Mouse (Mus musculus) left cerebral cortex, adult 2 months (tissue): ENCODE data around the gene Ptprc. TPM values are rescaled to one million over a fixed set of nuclear protein-coding genes. Genes with fewer than 3 reads are reported as not detected.

Experiments
- DNase-seq, 2 experiments: peaks; one replicate each; pipeline ENCODE4 v3.0.0; 2021 to 2022; ENCODE audit warnings: low spot score in 2 of 2, mixed read lengths in 1 of 2; ENCODE audit errors: extremely low spot score in 1 of 2
- H3K27ac ChIP-seq: fragments of 200-600 bp; 2 replicates; pipeline ENCODE4 v1.8.1; 2022
- H3K4me3 ChIP-seq: fragments of 200-600 bp; 2 replicates; pipeline ENCODE4 v1.8.1; 2022
- CTCF ChIP-seq: fragments of 200-600 bp; IDR thresholded peaks from 2 replicates; pipeline ENCODE4 v1.8.1; 2022; ENCODE audit warnings: antibody characterized with exemption, mild to moderate bottlenecking, moderate library complexity
- intact Hi-C: fragments of 180-260 bp; cut with DNase I; formaldehyde crosslinking; loops from one replicate; pipeline ENCODE4 v1.15.1; 2025
- total RNA-seq, 2 experiments: library from RNA; stranded (reverse); gene quantifications; 2 replicates each; pipeline ENCODE4 v1.2.3; 2021

Ptprc gene
- total RNA-seq, 2 experiments from 2014 or later: 1.7 to 3.4 TPM

GRCm38 (mm10) chr1:138173669-138174068 is 1.8 kb downstream of the Ptprc start:
- DNase-seq: no peak
- no peak overlapping the region for H3K27ac ChIP-seq
- H3K4me3 ChIP-seq: no peak overlapping the region
- intact Hi-C loops: no loop called here
- no peak for TF ChIP-seq CTCF

- Histone ChIP-seq H3K4me3 (no peak overlapping the region), H3K27ac (no peak overlapping the region)
- intact Hi-C loops: no loop called here
- no peak for TF ChIP-seq CTCF
- no peak for DNase-seq
These were observed 3.0 kb downstream of the Ptprc start for GRCm38 (mm10) chr1:138172547-138172946.

DNA sequence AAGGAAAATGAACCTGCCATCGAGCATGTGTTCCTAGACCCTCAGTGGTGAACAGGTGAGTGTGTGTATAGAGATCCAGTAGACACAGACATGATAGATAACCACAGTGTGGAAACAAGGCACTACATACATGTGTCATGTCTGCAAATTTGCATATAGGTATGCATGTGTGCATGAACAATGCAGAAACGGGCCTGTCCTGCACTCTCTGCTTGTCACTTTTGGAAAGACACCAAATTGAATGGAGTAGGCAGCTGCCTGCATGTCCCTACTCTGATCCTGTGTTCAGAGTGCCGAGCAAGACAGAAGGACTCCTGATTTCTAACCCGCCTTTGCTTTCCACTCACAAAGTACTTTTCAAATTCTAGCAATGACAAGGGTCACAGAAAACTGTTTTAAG is 3.4 kb downstream of the Ptprc start:
- H3K27ac ChIP-seq: no peak overlapping the region
- TF ChIP-seq CTCF: no peak
- intact Hi-C loops: no loop called here
- H3K4me3 ChIP-seq: no peak overlapping the region
- DNase-seq: no peak

DNA sequence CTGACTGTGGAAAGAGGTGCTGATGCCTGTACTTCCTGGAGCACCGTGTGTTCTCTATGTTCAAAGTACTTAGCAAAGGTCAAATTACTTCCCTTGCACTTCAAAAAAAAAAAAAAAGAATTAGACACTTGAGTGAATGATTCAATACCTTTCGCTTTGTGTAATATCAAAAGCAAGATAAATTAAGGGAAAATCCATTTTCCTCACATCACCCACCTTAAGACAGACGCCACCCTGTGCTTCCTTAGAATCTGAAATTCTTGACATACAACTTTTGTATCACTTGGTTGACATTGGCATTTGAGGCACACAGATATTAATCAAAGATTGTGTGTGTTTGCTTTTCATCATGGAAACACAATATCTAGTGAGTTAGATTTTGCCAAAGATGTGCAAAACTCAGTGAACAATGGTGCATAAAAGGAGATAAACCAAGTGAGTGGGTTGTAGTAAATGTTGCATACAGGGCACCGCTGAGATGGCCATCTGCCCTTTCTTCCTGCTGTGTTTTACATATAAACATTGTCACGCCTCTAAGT is 9.2 kb downstream of the Ptprc start:
- no peak for DNase-seq

DNA sequence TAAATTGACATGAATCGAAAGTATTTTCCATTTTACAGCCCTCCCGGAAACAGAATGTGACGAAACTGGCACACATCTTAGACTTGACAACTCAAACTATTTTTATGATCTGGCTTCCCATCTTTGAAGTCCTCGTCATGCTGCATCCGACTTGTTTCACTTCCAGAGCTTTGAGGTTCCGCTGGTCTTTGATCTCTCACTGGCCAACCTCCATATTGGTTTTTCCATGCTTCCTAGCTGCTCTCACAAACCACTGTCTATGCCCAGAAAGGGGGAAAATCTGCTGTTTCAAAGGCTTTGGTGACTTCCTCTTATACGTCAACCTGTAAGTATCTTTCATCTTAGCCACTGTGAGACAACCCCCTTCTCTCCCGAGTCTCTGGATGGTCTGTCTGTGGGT is 12.9 kb downstream of the Ptprc start:
- intact Hi-C loops: no loop called here
- H3K27ac ChIP-seq: no peak overlapping the region
- no peak for TF ChIP-seq CTCF
- no peak for DNase-seq
- H3K4me3 ChIP-seq: no peak overlapping the region

More for the DNA sequence above, 9.2 kb downstream of the Ptprc start:
- no peak for TF ChIP-seq CTCF
- no peak overlapping the region for H3K4me3 ChIP-seq
- no peak overlapping the region for H3K27ac ChIP-seq
- intact Hi-C loops: no loop called here

GRCm38 (mm10) chr1:138158921-138159320 is 16.6 kb downstream of the Ptprc start:
- H3K27ac ChIP-seq: no peak overlapping the region
- TF ChIP-seq CTCF: no peak
- intact Hi-C loops: no loop called here
- no peak for DNase-seq
- no peak overlapping the region for H3K4me3 ChIP-seq

GRCm38 (mm10) chr1:138158236-138158635 is 17.3 kb downstream of the Ptprc start:
- H3K27ac ChIP-seq: no peak overlapping the region
- H3K4me3 ChIP-seq: no peak overlapping the region
- DNase-seq: no peak
- TF ChIP-seq CTCF: no peak
- intact Hi-C loops: no loop called here

DNA sequence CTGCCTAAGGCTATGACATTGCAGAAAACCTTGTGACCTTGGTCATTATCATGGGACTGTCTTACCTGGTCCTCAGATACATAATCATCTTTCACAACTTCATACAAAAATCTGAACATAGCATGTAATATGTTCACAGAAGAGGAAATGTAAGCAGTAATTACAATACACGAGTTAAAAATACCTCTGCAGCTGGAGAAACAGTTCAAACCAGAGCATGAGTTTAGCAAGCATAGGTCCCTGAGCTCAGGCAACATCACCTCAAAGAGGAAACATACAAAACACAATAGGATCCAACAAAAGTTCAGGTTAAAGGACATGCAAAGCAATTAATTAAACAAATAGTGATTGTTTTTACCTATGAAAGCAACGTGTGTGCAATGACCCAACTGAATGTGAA is 17.8 kb downstream of the Ptprc start:
- TF ChIP-seq CTCF: no peak
- H3K4me3 ChIP-seq: no peak overlapping the region
- DNase-seq: no peak
- H3K27ac ChIP-seq: no peak overlapping the region
- intact Hi-C loops: no loop called here

- no peak for TF ChIP-seq CTCF
- Histone ChIP-seq H3K4me3 (no peak overlapping the region), H3K27ac (no peak overlapping the region)
- no peak for DNase-seq
- intact Hi-C loops: no loop called here
These were observed 18.5 kb downstream of the Ptprc start for GRCm38 (mm10) chr1:138157008-138157407.

GRCm38 (mm10) chr1:138154185-138154785 is 21.2 kb downstream of the Ptprc start:
- Histone ChIP-seq H3K4me3 (no peak overlapping the region), H3K27ac (no peak overlapping the region)
- intact Hi-C loops: no loop called here
- TF ChIP-seq CTCF: no peak
- DNase-seq: no peak

DNA sequence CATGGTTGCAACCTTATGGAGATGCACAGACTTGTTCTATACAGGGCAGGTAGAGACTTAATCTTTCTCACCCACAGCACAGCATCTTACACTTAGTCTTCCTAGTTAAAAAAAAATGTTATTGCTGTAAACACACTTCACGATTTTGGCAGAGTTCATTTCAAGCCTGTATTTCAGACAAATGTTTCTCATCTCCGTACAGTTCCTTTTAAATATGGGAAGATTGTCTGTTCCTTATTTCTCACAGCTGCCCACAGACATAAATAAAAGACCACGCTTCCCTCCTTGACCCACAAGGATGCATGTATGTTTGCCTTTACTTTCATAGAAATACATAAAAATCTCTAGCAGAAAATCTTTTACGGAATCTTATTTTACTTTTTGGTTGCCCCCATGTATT is 22.4 kb downstream of the Ptprc start:
- H3K4me3 ChIP-seq: no peak overlapping the region
- intact Hi-C loops: no loop called here
- DNase-seq: no peak
- no peak overlapping the region for H3K27ac ChIP-seq
- no peak for TF ChIP-seq CTCF

GRCm38 (mm10) chr1:138148844-138149243 is 26.7 kb downstream of the Ptprc start:
- peak; percentile 63 to 69 for DNase-seq
- H3K4me3 ChIP-seq: no peak overlapping the region
- no peak for TF ChIP-seq CTCF
- intact Hi-C loops: loop anchor here (1.0 to 10.0 kb wide), 3 partner anchors 108 to 816 kb away; partner anchors contain the start of gene Dennd1b
- H3K27ac ChIP-seq: peak overlapping the region; percentile 66

DNA sequence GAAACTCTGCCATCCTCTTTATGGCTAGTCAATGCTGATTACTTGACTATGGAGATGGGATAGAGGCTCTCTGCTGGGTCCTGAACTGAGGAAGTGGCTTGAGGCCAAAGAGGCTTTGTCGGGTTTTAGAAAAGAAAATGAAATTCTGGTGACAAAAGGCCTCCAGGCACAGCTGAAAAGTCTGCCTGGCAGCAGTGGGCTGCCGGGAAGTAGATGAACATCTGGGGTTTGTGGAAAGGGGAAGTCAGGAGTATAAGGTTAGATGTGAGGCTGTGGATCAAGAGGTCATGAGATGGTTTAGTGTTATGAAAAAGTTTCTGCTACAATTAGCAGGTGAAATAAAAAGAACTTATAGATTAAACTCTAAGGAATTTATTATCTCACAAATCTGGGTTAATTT is 29.9 kb downstream of the Ptprc start:
- intact Hi-C loops: loop anchor here (10.0 kb wide), 1 partner anchor 819 kb away; the partner anchor contains the start of gene Dennd1b
- DNase-seq: no peak
- Histone ChIP-seq H3K4me3 (no peak overlapping the region), H3K27ac (no peak overlapping the region)
- TF ChIP-seq CTCF: no peak
